Mouse (Mus musculus): ENCODE data around the gene Prss38. TPM values are rescaled to one million over a fixed set of nuclear protein-coding genes. Genes with fewer than 3 reads are reported as not detected.

Gene Prss38
- polyA plus RNA-seq, 1 experiment: not detected

DNA sequence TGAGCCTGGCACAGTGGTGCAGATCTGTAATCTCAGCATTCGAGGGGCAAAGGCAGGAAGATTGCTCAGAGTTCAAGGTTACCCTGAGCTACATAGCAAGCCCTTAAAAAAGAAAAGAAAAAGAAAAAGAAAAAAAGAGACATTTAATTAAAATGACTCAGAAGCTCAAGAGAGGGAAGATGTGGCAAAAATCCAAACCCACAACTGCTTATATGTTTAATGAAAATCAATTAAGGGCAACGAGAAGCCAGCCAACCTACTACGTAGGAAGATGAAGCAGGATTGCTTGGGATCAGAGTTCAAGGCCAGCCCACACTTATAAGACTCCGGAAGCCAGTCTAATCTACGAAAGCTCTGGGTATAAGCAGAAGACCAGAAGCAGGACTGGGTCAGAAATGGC lies 19.0 kb upstream of the Prss38 start:
- no peak for TF ChIP-seq CTCF (IDR thresholded peaks at IDR 0.05; ENCODE audit: borderline replicate concordance, control insufficient read depth, extremely low read depth, insufficient read depth, low read length, poor library complexity)
- TF ChIP-seq POLR2A (IDR thresholded peaks at IDR 0.05; ENCODE audit: control insufficient read depth, extremely low read depth, insufficient read depth, low read length, poor library complexity): no peak
- no peak for DNase-seq
- Histone ChIP-seq H3K36me3 (ENCODE audit: control insufficient read depth, insufficient read depth, low read length) (no peaks in the 10 kb centered on the region), H3K4me3 (ENCODE audit: control insufficient read depth, insufficient read depth, low read length) (no peak overlapping the region), H3K27me3 (ENCODE audit: control insufficient read depth, insufficient read depth, low read length) (no peaks in the 10 kb centered on the region), H3K27ac (ENCODE audit: control insufficient read depth, insufficient read depth, low read length) (no peak overlapping the region), H3K4me1 (replicated peaks; ENCODE audit: control insufficient read depth, insufficient read depth, low read length) (peaks cover 39% of the 10 kb centered on the region)
- 72% methylated on average over 5 of the region's 5 CpGs for WGBS

DNA sequence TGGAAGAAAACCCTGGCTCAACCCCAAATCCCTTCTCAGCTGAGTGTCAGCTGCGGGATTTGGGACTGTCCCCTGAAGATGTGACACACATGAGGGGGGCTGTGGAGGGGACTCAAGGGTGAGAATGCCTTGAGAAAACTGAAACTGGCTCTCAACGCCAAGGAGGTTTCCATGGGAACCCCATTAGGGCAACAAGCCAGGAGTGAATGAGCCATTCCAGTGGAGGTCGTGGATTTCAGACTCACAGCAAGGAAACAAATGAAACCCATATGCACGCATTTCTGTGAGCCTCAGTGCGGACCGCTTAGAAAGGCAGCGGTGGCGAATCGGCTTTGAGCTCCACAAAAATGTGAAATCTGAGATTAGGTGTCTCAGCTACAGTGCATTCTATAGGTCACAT lies 18.1 kb upstream of the Prss38 start:
- WGBS: 89% methylated on average over 9 of the region's 9 CpGs
- Histone ChIP-seq H3K27me3 (ENCODE audit: control insufficient read depth, insufficient read depth, low read length) (no peaks in the 10 kb centered on the region), H3K36me3 (ENCODE audit: control insufficient read depth, insufficient read depth, low read length) (no peaks in the 10 kb centered on the region), H3K27ac (ENCODE audit: control insufficient read depth, insufficient read depth, low read length) (no peak overlapping the region), H3K4me3 (ENCODE audit: control insufficient read depth, insufficient read depth, low read length) (no peak overlapping the region), H3K4me1 (replicated peaks; ENCODE audit: control insufficient read depth, insufficient read depth, low read length) (peaks cover 36% of the 10 kb centered on the region)
- DNase-seq: no peak
- no peak for TF ChIP-seq CTCF (IDR thresholded peaks at IDR 0.05; ENCODE audit: borderline replicate concordance, control insufficient read depth, extremely low read depth, insufficient read depth, low read length, poor library complexity)
- no peak for TF ChIP-seq POLR2A (IDR thresholded peaks at IDR 0.05; ENCODE audit: control insufficient read depth, extremely low read depth, insufficient read depth, low read length, poor library complexity)

GRCm38 (mm10) chr11:59392300-59392699 lies 16.8 kb upstream of the Prss38 start:
- no peaks in the 10 kb centered on the region for H3K27me3 ChIP-seq (ENCODE audit: control insufficient read depth, insufficient read depth, low read length)
- H3K4me1 ChIP-seq (replicated peaks; ENCODE audit: control insufficient read depth, insufficient read depth, low read length): peaks cover 23% of the 10 kb centered on the region
- H3K4me3 ChIP-seq (ENCODE audit: control insufficient read depth, insufficient read depth, low read length): no peak overlapping the region
- 39% methylated on average over 6 of the region's 6 CpGs for WGBS
- H3K36me3 ChIP-seq (ENCODE audit: control insufficient read depth, insufficient read depth, low read length): no peaks in the 10 kb centered on the region
- no peak overlapping the region for H3K27ac ChIP-seq (ENCODE audit: control insufficient read depth, insufficient read depth, low read length)
- TF ChIP-seq POLR2A (IDR thresholded peaks at IDR 0.05; ENCODE audit: control insufficient read depth, extremely low read depth, insufficient read depth, low read length, poor library complexity): no peak
- no peak for TF ChIP-seq CTCF (IDR thresholded peaks at IDR 0.05; ENCODE audit: borderline replicate concordance, control insufficient read depth, extremely low read depth, insufficient read depth, low read length, poor library complexity)
- no peak for DNase-seq

GRCm38 (mm10) chr11:59390470-59390869 lies 15.0 kb upstream of the Prss38 start:
- H3K27me3 ChIP-seq (ENCODE audit: control insufficient read depth, insufficient read depth, low read length): no peaks in the 10 kb centered on the region
- no peak overlapping the region for H3K4me3 ChIP-seq (ENCODE audit: control insufficient read depth, insufficient read depth, low read length)
- no peaks in the 10 kb centered on the region for H3K36me3 ChIP-seq (ENCODE audit: control insufficient read depth, insufficient read depth, low read length)
- H3K27ac ChIP-seq (ENCODE audit: control insufficient read depth, insufficient read depth, low read length): no peak overlapping the region
- no peak for DNase-seq
- TF ChIP-seq POLR2A (IDR thresholded peaks at IDR 0.05; ENCODE audit: control insufficient read depth, extremely low read depth, insufficient read depth, low read length, poor library complexity) (no peak), CTCF (IDR thresholded peaks at IDR 0.05; ENCODE audit: borderline replicate concordance, control insufficient read depth, extremely low read depth, insufficient read depth, low read length, poor library complexity) (no peak)
- WGBS: 95% methylated on average over 9 of the region's 9 CpGs
- peaks cover 28% of the 10 kb centered on the region for H3K4me1 ChIP-seq (replicated peaks; ENCODE audit: control insufficient read depth, insufficient read depth, low read length)

DNA sequence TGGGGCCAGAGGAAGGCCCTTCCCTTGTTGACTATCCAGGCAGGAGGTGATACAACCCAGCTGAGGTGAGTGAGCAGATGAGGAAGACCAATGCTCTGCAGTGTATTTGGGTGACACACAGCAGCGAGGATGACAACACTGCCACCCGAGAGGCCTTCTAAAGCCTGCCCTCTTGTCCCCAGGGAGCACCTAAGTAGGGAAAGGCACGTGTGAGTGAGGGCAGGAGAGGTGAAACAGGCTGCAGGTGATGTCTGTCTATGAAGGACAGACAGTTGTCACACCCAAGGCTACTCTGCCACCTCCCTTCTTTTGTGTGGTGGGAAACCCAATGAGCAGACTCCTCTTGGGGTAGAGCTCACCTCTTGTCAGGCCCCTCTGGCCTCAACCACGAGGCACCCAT lies 14.2 kb upstream of the Prss38 start:
- no peaks in the 10 kb centered on the region for H3K27me3 ChIP-seq (ENCODE audit: control insufficient read depth, insufficient read depth, low read length)
- DNase-seq: no peak
- TF ChIP-seq POLR2A (IDR thresholded peaks at IDR 0.05; ENCODE audit: control insufficient read depth, extremely low read depth, insufficient read depth, low read length, poor library complexity) (no peak), CTCF (IDR thresholded peaks at IDR 0.05; ENCODE audit: borderline replicate concordance, control insufficient read depth, extremely low read depth, insufficient read depth, low read length, poor library complexity) (no peak)
- H3K4me1 ChIP-seq (replicated peaks; ENCODE audit: control insufficient read depth, insufficient read depth, low read length): peaks cover 34% of the 10 kb centered on the region
- no peaks in the 10 kb centered on the region for H3K36me3 ChIP-seq (ENCODE audit: control insufficient read depth, insufficient read depth, low read length)
- H3K27ac ChIP-seq (ENCODE audit: control insufficient read depth, insufficient read depth, low read length): no peak overlapping the region
- no peak overlapping the region for H3K4me3 ChIP-seq (ENCODE audit: control insufficient read depth, insufficient read depth, low read length)
- 67% methylated on average over 4 of the region's 4 CpGs for WGBS

DNA sequence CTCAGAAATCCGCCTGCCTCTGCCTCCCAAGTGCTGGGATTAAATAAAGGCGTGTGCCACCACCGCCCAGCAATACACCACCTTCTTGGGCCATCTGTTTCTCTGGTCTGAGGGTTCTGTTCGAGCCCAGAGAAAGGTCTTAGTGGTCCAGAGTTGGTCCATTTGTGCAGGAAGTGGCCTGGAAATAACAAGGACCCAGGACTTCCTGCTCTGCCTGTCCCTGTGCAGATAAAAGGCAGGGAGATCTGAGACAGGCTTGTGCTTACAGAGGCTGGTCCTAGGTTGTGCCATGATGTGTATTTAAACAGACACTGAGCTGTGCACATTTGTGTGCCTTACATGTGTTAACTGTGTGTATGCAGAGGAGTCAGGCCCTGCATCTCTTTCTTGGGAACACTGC lies 13.3 kb upstream of the Prss38 start:
- Histone ChIP-seq H3K36me3 (ENCODE audit: control insufficient read depth, insufficient read depth, low read length) (no peaks in the 10 kb centered on the region), H3K27me3 (ENCODE audit: control insufficient read depth, insufficient read depth, low read length) (no peaks in the 10 kb centered on the region), H3K4me3 (ENCODE audit: control insufficient read depth, insufficient read depth, low read length) (no peak overlapping the region), H3K27ac (ENCODE audit: control insufficient read depth, insufficient read depth, low read length) (no peak overlapping the region), H3K4me1 (replicated peaks; ENCODE audit: control insufficient read depth, insufficient read depth, low read length) (peaks cover 37% of the 10 kb centered on the region)
- no peak for TF ChIP-seq CTCF (IDR thresholded peaks at IDR 0.05; ENCODE audit: borderline replicate concordance, control insufficient read depth, extremely low read depth, insufficient read depth, low read length, poor library complexity)
- TF ChIP-seq POLR2A (IDR thresholded peaks at IDR 0.05; ENCODE audit: control insufficient read depth, extremely low read depth, insufficient read depth, low read length, poor library complexity): no peak
- DNase-seq: no peak
- 80% methylated on average over 4 of the region's 4 CpGs for WGBS

DNA sequence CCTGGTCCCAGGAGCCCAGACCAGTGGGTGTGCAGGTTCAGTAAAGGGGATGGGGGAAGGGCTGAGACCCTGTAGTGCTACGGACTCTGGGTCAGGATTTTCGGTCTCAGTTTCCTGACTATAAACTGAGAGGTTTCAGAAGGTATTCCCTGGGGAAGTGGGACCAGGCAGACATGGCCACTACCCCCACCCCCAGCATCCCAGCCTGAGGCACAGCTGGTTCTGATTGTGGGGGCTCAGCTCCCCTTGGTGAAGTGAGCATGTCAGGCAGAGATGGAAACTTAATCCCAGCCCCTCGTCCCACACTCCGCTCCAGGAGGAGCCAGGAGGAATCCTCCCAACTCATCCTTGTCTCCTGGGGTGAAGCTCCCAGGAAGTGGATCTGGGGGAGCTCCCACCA lies 12.0 kb upstream of the Prss38 start:
- TF ChIP-seq CTCF (IDR thresholded peaks at IDR 0.05; ENCODE audit: borderline replicate concordance, control insufficient read depth, extremely low read depth, insufficient read depth, low read length, poor library complexity) (no peak), POLR2A (IDR thresholded peaks at IDR 0.05; ENCODE audit: control insufficient read depth, extremely low read depth, insufficient read depth, low read length, poor library complexity) (no peak)
- no peaks in the 10 kb centered on the region for H3K27me3 ChIP-seq (ENCODE audit: control insufficient read depth, insufficient read depth, low read length)

More for the DNA sequence above, 12.0 kb upstream of the Prss38 start:
- no peak for DNase-seq
- Histone ChIP-seq H3K27ac (ENCODE audit: control insufficient read depth, insufficient read depth, low read length) (no peak overlapping the region), H3K36me3 (ENCODE audit: control insufficient read depth, insufficient read depth, low read length) (no peaks in the 10 kb centered on the region), H3K4me1 (replicated peaks; ENCODE audit: control insufficient read depth, insufficient read depth, low read length) (peaks cover 40% of the 10 kb centered on the region), H3K4me3 (ENCODE audit: control insufficient read depth, insufficient read depth, low read length) (no peak overlapping the region)
- 93% methylated on average over 4 of the region's 4 CpGs for WGBS
